Mouse (Mus musculus): ENCODE data around the gene Nif3l1. TPM values are rescaled to one million over a fixed set of nuclear protein-coding genes. Genes with fewer than 3 reads are reported as not detected.

Nif3l1 gene
- 22.8 and 31.4 TPM in 2 replicates for polyA plus RNA-seq (2012; rRNA removed; ENCODE audit: low replicate concordance)

DNA sequence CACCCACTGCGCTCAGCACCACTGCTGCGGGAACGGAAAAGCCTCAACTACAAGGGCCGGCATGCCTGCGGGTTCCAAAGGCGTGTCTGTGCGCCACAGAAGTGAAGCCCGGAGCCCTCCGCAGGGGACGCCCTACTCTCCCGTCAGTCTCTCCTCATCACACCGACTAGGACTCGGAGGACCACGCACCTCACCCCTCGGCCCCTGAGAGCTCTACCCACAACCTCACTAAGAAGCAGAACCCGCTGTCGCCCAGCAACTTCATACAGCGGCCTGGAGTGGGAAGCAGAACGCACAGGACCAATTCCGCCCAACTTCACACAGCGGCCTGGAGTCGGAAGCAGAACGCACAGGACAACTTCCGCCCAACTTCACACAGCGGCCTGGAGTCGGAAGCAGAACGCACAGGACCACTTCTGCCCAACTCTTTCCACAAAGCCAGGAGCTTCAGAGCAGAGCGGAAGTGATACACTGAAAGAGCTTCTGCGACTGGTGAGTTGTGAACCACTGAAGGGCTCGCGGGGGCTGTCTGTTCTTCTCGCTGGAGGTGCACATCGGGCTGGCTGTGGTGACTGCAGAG, at the start of gene Nif3l1, which contains the start of gene Ppil3:
Gene Nif3l1 (plus strand): TSS at position 9 of the 580 bp plus-strand sequence.
Gene Ppil3 (minus strand): TSS at position 344 of the 580 bp plus-strand sequence.

DNA sequence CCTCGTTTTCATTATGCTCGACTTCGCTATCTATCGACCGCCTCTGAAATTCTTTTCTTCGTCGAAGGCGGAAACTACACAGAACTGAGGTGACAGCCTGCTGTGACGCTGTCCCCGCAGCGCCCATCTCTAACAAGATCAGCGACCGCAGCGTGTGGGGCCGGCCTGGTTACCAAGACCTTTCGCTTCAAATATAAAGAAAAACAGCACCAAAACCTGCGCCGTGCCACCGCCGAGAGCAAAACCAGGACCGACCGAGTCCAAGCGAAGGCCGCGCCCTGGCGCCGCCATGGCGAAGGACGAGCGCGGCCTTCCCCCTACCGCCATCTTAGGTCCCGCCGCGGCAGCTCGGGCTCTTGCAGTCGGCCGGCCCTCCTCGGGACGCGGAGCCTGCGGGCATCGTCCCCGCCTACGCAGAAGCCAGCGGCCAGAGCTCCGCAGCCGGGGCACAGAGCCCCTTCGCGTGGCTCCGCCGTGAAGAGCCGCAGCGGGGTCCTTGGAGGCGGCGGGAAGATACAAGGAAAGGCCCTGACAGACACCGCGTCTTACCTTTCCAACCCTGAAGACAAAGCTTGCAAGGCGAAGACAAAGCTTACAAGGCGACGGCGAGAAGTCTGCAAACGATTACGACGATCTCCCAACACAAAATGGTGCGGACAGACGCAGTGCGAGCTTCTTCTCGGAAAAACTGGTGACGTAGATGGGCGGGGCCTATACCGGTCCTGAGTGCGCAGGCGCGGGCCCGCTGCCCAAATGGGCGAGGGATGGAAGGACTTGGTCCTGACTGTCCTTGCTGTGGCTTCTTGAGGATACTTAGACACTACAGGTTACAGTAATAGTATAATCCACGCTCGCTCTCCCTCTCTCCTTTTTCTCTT, 21.3 kb upstream of the Nif3l1 start, which contains the start of gene Clk1:
Gene Clk1 (minus strand): TSS at position 696 of the 878 bp plus-strand sequence.

DNA sequence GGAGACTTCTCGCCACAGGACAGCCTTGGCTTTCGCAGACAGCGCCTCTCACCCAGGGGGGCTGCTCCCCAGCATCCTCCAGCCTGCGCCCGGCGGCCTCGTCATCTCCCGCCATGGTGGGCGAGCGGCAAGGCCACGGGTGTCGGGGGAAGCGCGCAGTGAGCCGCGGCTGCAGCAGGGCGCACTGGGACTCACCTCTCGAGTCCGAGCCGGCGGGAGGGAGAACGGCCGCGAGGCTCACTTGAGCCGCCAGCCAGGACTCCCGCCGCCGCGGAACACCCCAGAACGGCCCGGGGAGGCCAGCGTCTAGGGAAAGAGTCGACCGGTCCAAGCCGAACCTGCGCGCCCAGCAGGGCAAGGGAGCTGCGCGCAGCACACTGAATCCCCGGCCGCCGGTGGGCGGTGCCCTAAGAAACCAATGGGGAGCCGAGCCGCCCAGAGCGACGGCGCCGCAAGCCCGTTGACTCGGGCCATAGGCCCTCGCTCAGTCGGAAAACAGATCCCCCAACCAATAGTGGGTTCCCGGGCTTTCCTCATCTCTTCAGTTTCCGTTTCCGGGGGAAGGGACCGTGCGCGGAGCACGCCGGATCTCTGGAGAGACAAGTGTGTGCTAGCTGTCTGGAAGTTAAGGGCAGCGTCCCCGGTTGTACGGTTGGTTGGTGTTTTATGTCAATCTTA, 59.8 kb downstream of the Nif3l1 start, which contains the start of gene Orc2:
Gene Orc2 (minus strand): TSS at position 533 of the 678 bp plus-strand sequence.

Other genes starting within 250 kb of the Nif3l1 start
- 0.26 TPM in 1 of 2 replicates, not detected in the other for gene Aox4, start 234.8 kb upstream of the Nif3l1 start, polyA plus RNA-seq (2012; rRNA removed; ENCODE audit: low replicate concordance)
- 0.03 TPM in 1 of 2 replicates, not detected in the other for gene Aox2, start 166.8 kb upstream of the Nif3l1 start, polyA plus RNA-seq (2012; rRNA removed; ENCODE audit: low replicate concordance)
- gene Bzw1, start 52.3 kb upstream of the Nif3l1 start, polyA plus RNA-seq (2012; rRNA removed; ENCODE audit: low replicate concordance) = 34.3 and 43.2 TPM in 2 replicates
- 77.8 and 84.2 TPM in 2 replicates for gene Clk1, start 21.1 kb upstream of the Nif3l1 start, polyA plus RNA-seq (2012; rRNA removed; ENCODE audit: low replicate concordance)
- gene Ppil3, start 335 bp downstream of the Nif3l1 start, polyA plus RNA-seq (2012; rRNA removed; ENCODE audit: low replicate concordance) = 21.9 and 22.9 TPM in 2 replicates
- gene Orc2, start 60.0 kb downstream of the Nif3l1 start, polyA plus RNA-seq (2012; rRNA removed; ENCODE audit: low replicate concordance) = 12.2 and 14.9 TPM in 2 replicates
- gene Fam126b, start 141.2 kb downstream of the Nif3l1 start, polyA plus RNA-seq (2012; rRNA removed; ENCODE audit: low replicate concordance) = 5.7 and 9.1 TPM in 2 replicates
- gene Ndufb3, start 141.2 kb downstream of the Nif3l1 start, polyA plus RNA-seq (2012; rRNA removed; ENCODE audit: low replicate concordance) = 93.7 and 198 TPM in 2 replicates